Mouse (Mus musculus): Measurements from ENCODE around the gene Nemf. TPM values are rescaled to one million over a fixed set of nuclear protein-coding genes. Genes with fewer than 3 reads are reported as not detected.

The Nemf gene
- polyA plus RNA-seq, 1 experiment from 2014 or later, result 56.4 TPM

GRCm38 (mm10) chr12:69283146-69283545 lies 73.8 kb downstream of the Nemf start:
- 81% methylated on average over 7 of the region's 7 CpGs for WGBS
- no peaks in the 10 kb centered on the region for H3K36me3 ChIP-seq
- no peak for ATAC-seq (ENCODE audit: extremely low read depth, insufficient number of reproducible peaks, low FRiP score, low TSS enrichment)

GRCm38 (mm10) chr12:69280915-69281314 lies 76.0 kb downstream of the Nemf start:
- Histone ChIP-seq H3K9ac (no peak overlapping the region), H3K27ac (replicated peaks) (no peak overlapping the region), H3K27me3 (replicated peaks) (no peaks in the 10 kb centered on the region), H3K9me3 (no peaks in the 10 kb centered on the region), H3K4me1 (no peaks in the 10 kb centered on the region), H3K36me3 (no peaks in the 10 kb centered on the region), H3K4me2 (no peak overlapping the region), H3K4me3 (no peak overlapping the region)
- no peak for ATAC-seq (ENCODE audit: extremely low read depth, insufficient number of reproducible peaks, low FRiP score, low TSS enrichment)
- 91% methylated on average over 3 of the region's 3 CpGs for WGBS

More at GRCm38 (mm10) chr12:69283146-69283545, 73.8 kb downstream of the Nemf start:
- H3K9ac ChIP-seq, result no peak overlapping the region
- H3K27me3 ChIP-seq (replicated peaks), result no peaks in the 10 kb centered on the region
- no peaks in the 10 kb centered on the region for H3K4me1 ChIP-seq
- no peak overlapping the region for H3K4me2 ChIP-seq
- H3K9me3 ChIP-seq, result no peaks in the 10 kb centered on the region
- no peak overlapping the region for H3K4me3 ChIP-seq
- H3K27ac ChIP-seq (replicated peaks), result no peak overlapping the region

- Histone ChIP-seq H3K4me1 (no peaks in the 10 kb centered on the region), H3K36me3 (no peaks in the 10 kb centered on the region), H3K9me3 (no peaks in the 10 kb centered on the region), H3K27me3 (replicated peaks) (no peaks in the 10 kb centered on the region), H3K4me2 (no peak overlapping the region), H3K9ac (no peak overlapping the region), H3K27ac (replicated peaks) (peak overlapping the region; percentile 64), H3K4me3 (no peak overlapping the region)
- 20% methylated on average over 1 of the region's 1 CpGs for WGBS
- ATAC-seq (ENCODE audit: extremely low read depth, insufficient number of reproducible peaks, low FRiP score, low TSS enrichment), result no peak
Observed at GRCm38 (mm10) chr12:69279931-69280469, 77.0 kb downstream of the Nemf start.

- Histone ChIP-seq H3K4me1 (no peaks in the 10 kb centered on the region), H3K27me3 (replicated peaks) (no peaks in the 10 kb centered on the region), H3K36me3 (no peaks in the 10 kb centered on the region), H3K4me2 (no peak overlapping the region), H3K9me3 (no peaks in the 10 kb centered on the region), H3K27ac (replicated peaks) (no peak overlapping the region), H3K9ac (no peak overlapping the region), H3K4me3 (no peak overlapping the region)
- WGBS, result 75% methylated on average over 2 of the region's 2 CpGs
- no peak for ATAC-seq (ENCODE audit: extremely low read depth, insufficient number of reproducible peaks, low FRiP score, low TSS enrichment)
Observed at GRCm38 (mm10) chr12:69268956-69269355, 88.0 kb downstream of the Nemf start.

- Histone ChIP-seq H3K9me3 (no peaks in the 10 kb centered on the region), H3K27ac (replicated peaks) (no peak overlapping the region), H3K9ac (no peak overlapping the region), H3K4me2 (no peak overlapping the region), H3K4me3 (no peak overlapping the region), H3K4me1 (no peaks in the 10 kb centered on the region), H3K36me3 (no peaks in the 10 kb centered on the region), H3K27me3 (replicated peaks) (no peaks in the 10 kb centered on the region)
- no peak for ATAC-seq (ENCODE audit: extremely low read depth, insufficient number of reproducible peaks, low FRiP score, low TSS enrichment)
- WGBS, result 75% methylated on average over 11 of the region's 11 CpGs
Observed at GRCm38 (mm10) chr12:69267956-69268632, 88.9 kb downstream of the Nemf start.

GRCm38 (mm10) chr12:69265031-69265430 lies 91.9 kb downstream of the Nemf start:
- Histone ChIP-seq H3K36me3 (no peaks in the 10 kb centered on the region), H3K4me3 (no peak overlapping the region), H3K27ac (replicated peaks) (no peak overlapping the region), H3K27me3 (replicated peaks) (no peaks in the 10 kb centered on the region), H3K9me3 (no peaks in the 10 kb centered on the region), H3K4me1 (no peaks in the 10 kb centered on the region), H3K4me2 (no peak overlapping the region), H3K9ac (no peak overlapping the region)
- no peak for ATAC-seq (ENCODE audit: extremely low read depth, insufficient number of reproducible peaks, low FRiP score, low TSS enrichment)
- 70% methylated on average over 3 of the region's 3 CpGs for WGBS

GRCm38 (mm10) chr12:69262251-69262650 lies 94.7 kb downstream of the Nemf start:
- Histone ChIP-seq H3K4me2 (no peak overlapping the region), H3K9me3 (no peaks in the 10 kb centered on the region), H3K4me3 (no peak overlapping the region), H3K9ac (no peak overlapping the region), H3K27me3 (replicated peaks) (no peaks in the 10 kb centered on the region), H3K27ac (replicated peaks) (no peak overlapping the region), H3K36me3 (no peaks in the 10 kb centered on the region; the same call in 1 of the 2 replicates), H3K4me1 (no peaks in the 10 kb centered on the region)
- WGBS, result 85% methylated on average over 5 of the region's 5 CpGs
- ATAC-seq (ENCODE audit: extremely low read depth, insufficient number of reproducible peaks, low FRiP score, low TSS enrichment), result no peak

Small RNAs within 50 kb of the gene (microRNA-seq; reads per million reads assigned to microRNA genes)
- not detected for gene Gm47299
- gene Gm47305, result not detected

Other genes with a start within 250 kb of the Nemf start
- 1,386 and 1,427 TPM in 2 replicates for gene Rps29, start 198.0 kb downstream of the Nemf start, polyA plus RNA-seq (2015; fragmentation: Nextera tagmentation; extraction: Ambion mirVana)
- 12.8 and 18.0 TPM in 2 replicates for gene Lrr1, start 188.4 kb downstream of the Nemf start, polyA plus RNA-seq (2015; fragmentation: Nextera tagmentation; extraction: Ambion mirVana)
- 471 and 531 TPM in 2 replicates for gene Rpl36al, start 173.1 kb downstream of the Nemf start, polyA plus RNA-seq (2015; fragmentation: Nextera tagmentation; extraction: Ambion mirVana)
- gene Mgat2, start 173.0 kb downstream of the Nemf start, polyA plus RNA-seq (2015; fragmentation: Nextera tagmentation; extraction: Ambion mirVana), result 36.5 and 36.8 TPM in 2 replicates
- 19.0 and 20.5 TPM in 2 replicates for gene Gm49383, start 160.1 kb downstream of the Nemf start, polyA plus RNA-seq (2015; fragmentation: Nextera tagmentation; extraction: Ambion mirVana)
- gene Dnaaf2, start 158.7 kb downstream of the Nemf start, polyA plus RNA-seq (2015; fragmentation: Nextera tagmentation; extraction: Ambion mirVana), result 6.4 and 6.8 TPM in 2 replicates
- 14.2 and 20.8 TPM in 2 replicates for gene Gm49384, start 152.9 kb downstream of the Nemf start, polyA plus RNA-seq (2015; fragmentation: Nextera tagmentation; extraction: Ambion mirVana)
- 14.6 and 18.5 TPM in 2 replicates for gene Pole2, start 129.0 kb downstream of the Nemf start, polyA plus RNA-seq (2015; fragmentation: Nextera tagmentation; extraction: Ambion mirVana)
- gene Klhdc1, start 116.0 kb downstream of the Nemf start, polyA plus RNA-seq (2015; fragmentation: Nextera tagmentation; extraction: Ambion mirVana), result 8.6 and 9.8 TPM in 2 replicates
- gene Klhdc2, start 60.5 kb downstream of the Nemf start, polyA plus RNA-seq (2015; fragmentation: Nextera tagmentation; extraction: Ambion mirVana), result 118 and 123 TPM in 2 replicates
- 31.5 and 31.9 TPM in 2 replicates for gene Arf6, start 15.0 kb upstream of the Nemf start, polyA plus RNA-seq (2015; fragmentation: Nextera tagmentation; extraction: Ambion mirVana)
- gene Gm9887, start 15.3 kb upstream of the Nemf start, polyA plus RNA-seq (2015; fragmentation: Nextera tagmentation; extraction: Ambion mirVana), result 0.88 and 0.94 TPM in 2 replicates
- 16.3 and 19.6 TPM in 2 replicates for gene Vcpkmt, start 225.9 kb upstream of the Nemf start, polyA plus RNA-seq (2015; fragmentation: Nextera tagmentation; extraction: Ambion mirVana)